Mouse (Mus musculus): ENCODE data around the gene Dnah17.

DNA sequence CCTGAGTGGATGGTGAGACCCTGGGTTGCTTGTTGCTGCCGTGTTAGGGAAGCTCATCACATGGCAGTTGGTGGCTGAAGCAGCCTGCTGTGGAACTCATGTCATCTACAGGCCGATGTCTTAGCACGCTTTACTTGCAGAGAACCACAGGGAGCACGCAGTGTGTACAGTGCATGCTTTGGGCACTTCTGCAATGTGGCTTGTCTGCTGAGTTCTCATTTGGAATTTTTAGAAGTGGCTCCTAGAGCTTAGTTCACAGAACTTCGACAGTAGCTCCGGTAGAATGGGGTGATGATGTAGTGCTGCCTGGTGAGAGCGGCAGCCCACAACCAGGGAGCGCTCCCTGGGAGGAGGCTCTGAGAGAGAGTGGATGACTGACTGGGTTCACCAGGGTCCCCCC, 121.6 kb downstream of the Dnah17 start:
- TF ChIP-seq CTCF (conservative IDR thresholded peaks at IDR 0.05; ENCODE audit: low read length) (no peak), POU5F1 (IDR thresholded peaks at IDR 0.05; ENCODE audit: borderline replicate concordance, low read length) (no peak), NANOG (IDR thresholded peaks at IDR 0.05; ENCODE audit: borderline replicate concordance, low read length) (no peak)
